Mouse (Mus musculus): ENCODE measurements around the gene Cpa4. TPM values are rescaled to one million over a fixed set of nuclear protein-coding genes. Genes with fewer than 3 reads are reported as not detected.

The Cpa4 gene
- polyA plus RNA-seq, 1 experiment: not detected

GRCm38 (mm10) chr6:30574945-30575344 lies 6.8 kb downstream of the Cpa4 start:
- WGBS: 94% methylated on average over 1 of the region's 1 CpGs
- Histone ChIP-seq H3K36me3 (ENCODE audit: control insufficient read depth, insufficient read depth, low read length) (no peaks in the 10 kb centered on the region), H3K4me1 (ENCODE audit: control insufficient read depth, insufficient read depth, low read length) (no peaks in the 10 kb centered on the region), H3K27me3 (replicated peaks; ENCODE audit: control insufficient read depth, insufficient read depth, low read length) (no peaks in the 10 kb centered on the region), H3K4me3 (ENCODE audit: insufficient read depth, low read depth, low read length) (no peak overlapping the region), H3K27ac (ENCODE audit: insufficient read depth, low read depth, low read length) (no peak overlapping the region)
- no peak for TF ChIP-seq CTCF (conservative IDR thresholded peaks at IDR 0.05; ENCODE audit: insufficient read depth, insufficient read length, low read depth, low read length)
- no peak for TF ChIP-seq POLR2A (IDR thresholded peaks at IDR 0.05; ENCODE audit: low read depth, low read length)
- no peak for DNase-seq

DNA sequence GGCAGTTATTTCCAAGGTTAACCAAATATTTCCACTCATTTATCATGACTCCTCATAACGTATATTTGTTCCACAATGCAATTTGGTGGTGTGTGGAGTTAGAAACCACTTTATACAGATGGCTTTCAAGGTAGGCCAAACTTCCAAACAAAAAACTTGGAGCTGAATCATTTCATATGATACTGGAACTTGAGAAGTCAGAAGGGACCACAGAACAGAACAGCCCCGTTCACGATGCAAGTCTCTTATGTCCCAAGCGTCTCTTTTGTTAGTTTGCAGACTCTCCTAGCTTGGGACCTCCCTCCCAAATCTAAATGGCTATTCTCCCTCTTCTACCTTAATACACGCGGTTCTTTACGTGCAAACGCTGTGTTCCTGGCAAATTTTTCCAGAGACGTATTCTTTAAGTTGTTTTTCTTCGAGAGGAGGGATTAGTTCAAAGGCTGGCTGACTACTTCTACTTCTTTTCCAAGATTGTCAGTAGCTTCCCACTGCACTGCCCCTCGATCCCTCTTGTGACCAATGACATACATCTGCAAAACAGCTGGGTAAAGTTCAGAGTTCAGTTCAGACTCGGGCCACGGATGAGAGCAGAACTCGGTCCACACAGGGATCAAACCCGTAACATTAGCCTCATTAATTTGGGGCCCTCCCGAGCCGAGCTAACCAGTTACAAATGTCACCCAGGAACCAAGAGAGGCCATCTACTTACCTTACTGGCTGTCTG lies 8.5 kb downstream of the Cpa4 start:
- Histone ChIP-seq H3K27me3 (replicated peaks; ENCODE audit: control insufficient read depth, insufficient read depth, low read length) (no peaks in the 10 kb centered on the region), H3K4me1 (ENCODE audit: control insufficient read depth, insufficient read depth, low read length) (no peaks in the 10 kb centered on the region), H3K36me3 (ENCODE audit: control insufficient read depth, insufficient read depth, low read length) (no peaks in the 10 kb centered on the region), H3K27ac (ENCODE audit: insufficient read depth, low read depth, low read length) (no peak overlapping the region), H3K4me3 (ENCODE audit: insufficient read depth, low read depth, low read length) (no peak overlapping the region)
- WGBS: 62% methylated on average over 17 of the region's 17 CpGs
- peak; percentile 44 for DNase-seq
- no peak for TF ChIP-seq CTCF (conservative IDR thresholded peaks at IDR 0.05; ENCODE audit: insufficient read depth, insufficient read length, low read depth, low read length)
- no peak for TF ChIP-seq POLR2A (IDR thresholded peaks at IDR 0.05; ENCODE audit: low read depth, low read length)

- H3K27me3 ChIP-seq (replicated peaks; ENCODE audit: control insufficient read depth, insufficient read depth, low read length): no peaks in the 10 kb centered on the region
- DNase-seq: no peak
- no peak overlapping the region for H3K27ac ChIP-seq (ENCODE audit: insufficient read depth, low read depth, low read length)
- no peaks in the 10 kb centered on the region for H3K4me1 ChIP-seq (ENCODE audit: control insufficient read depth, insufficient read depth, low read length)
- H3K36me3 ChIP-seq (ENCODE audit: control insufficient read depth, insufficient read depth, low read length): no peaks in the 10 kb centered on the region
- WGBS: 69% methylated on average over 17 of the region's 17 CpGs
- no peak overlapping the region for H3K4me3 ChIP-seq (ENCODE audit: insufficient read depth, low read depth, low read length)
- no peak for TF ChIP-seq POLR2A (IDR thresholded peaks at IDR 0.05; ENCODE audit: low read depth, low read length)
- no peak for TF ChIP-seq CTCF (conservative IDR thresholded peaks at IDR 0.05; ENCODE audit: insufficient read depth, insufficient read length, low read depth, low read length)
Measured at GRCm38 (mm10) chr6:30579961-30580840, 12.0 kb downstream of the Cpa4 start.

DNA sequence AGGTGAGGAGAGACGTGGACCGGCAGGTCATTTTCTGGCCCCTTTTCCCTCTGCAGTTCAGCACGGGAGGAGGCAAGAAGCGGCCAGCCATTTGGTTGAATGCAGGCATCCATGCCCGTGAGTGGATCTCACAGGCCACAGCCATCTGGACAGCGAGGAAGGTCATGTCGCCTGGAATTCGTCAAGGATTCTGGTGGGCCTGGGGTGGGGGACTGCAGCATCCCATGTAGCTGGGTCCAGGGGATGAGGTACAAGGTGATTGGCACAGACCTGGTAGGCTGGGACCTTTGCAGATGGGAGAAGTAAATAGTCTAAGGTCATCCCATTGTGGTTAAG lies 12.6 kb downstream of the Cpa4 start:
- no peak for DNase-seq
- WGBS: 74% methylated on average over 8 of the region's 8 CpGs
- no peaks in the 10 kb centered on the region for H3K36me3 ChIP-seq (ENCODE audit: control insufficient read depth, insufficient read depth, low read length)

GRCm38 (mm10) chr6:30586886-30587442 lies 18.8 kb downstream of the Cpa4 start:
- no peak overlapping the region for H3K4me3 ChIP-seq (ENCODE audit: insufficient read depth, low read depth, low read length)
- TF ChIP-seq CTCF (conservative IDR thresholded peaks at IDR 0.05; ENCODE audit: insufficient read depth, insufficient read length, low read depth, low read length): no peak
- no peak for TF ChIP-seq POLR2A (IDR thresholded peaks at IDR 0.05; ENCODE audit: low read depth, low read length)
- H3K36me3 ChIP-seq (ENCODE audit: control insufficient read depth, insufficient read depth, low read length): no peaks in the 10 kb centered on the region
- H3K4me1 ChIP-seq (ENCODE audit: control insufficient read depth, insufficient read depth, low read length): no peaks in the 10 kb centered on the region
- no peaks in the 10 kb centered on the region for H3K27me3 ChIP-seq (replicated peaks; ENCODE audit: control insufficient read depth, insufficient read depth, low read length)
- H3K27ac ChIP-seq (ENCODE audit: insufficient read depth, low read depth, low read length): no peak overlapping the region
- 87% methylated on average over 7 of the region's 7 CpGs for WGBS
- no peak for DNase-seq

More for the DNA sequence above, 12.6 kb downstream of the Cpa4 start:
- TF ChIP-seq POLR2A (IDR thresholded peaks at IDR 0.05; ENCODE audit: low read depth, low read length) (no peak), CTCF (conservative IDR thresholded peaks at IDR 0.05; ENCODE audit: insufficient read depth, insufficient read length, low read depth, low read length) (no peak)
- H3K27ac ChIP-seq (ENCODE audit: insufficient read depth, low read depth, low read length): no peak overlapping the region
- no peaks in the 10 kb centered on the region for H3K27me3 ChIP-seq (replicated peaks; ENCODE audit: control insufficient read depth, insufficient read depth, low read length)
- H3K4me3 ChIP-seq (ENCODE audit: insufficient read depth, low read depth, low read length): no peak overlapping the region
- no peaks in the 10 kb centered on the region for H3K4me1 ChIP-seq (ENCODE audit: control insufficient read depth, insufficient read depth, low read length)

- no peak overlapping the region for H3K27ac ChIP-seq (ENCODE audit: insufficient read depth, low read depth, low read length)
- no peak for DNase-seq
- 36% methylated on average over 2 of the region's 2 CpGs for WGBS
- no peaks in the 10 kb centered on the region for H3K36me3 ChIP-seq (ENCODE audit: control insufficient read depth, insufficient read depth, low read length)
- H3K27me3 ChIP-seq (replicated peaks; ENCODE audit: control insufficient read depth, insufficient read depth, low read length): no peaks in the 10 kb centered on the region
- no peaks in the 10 kb centered on the region for H3K4me1 ChIP-seq (ENCODE audit: control insufficient read depth, insufficient read depth, low read length)
- no peak for TF ChIP-seq POLR2A (IDR thresholded peaks at IDR 0.05; ENCODE audit: low read depth, low read length)
- no peak for TF ChIP-seq CTCF (conservative IDR thresholded peaks at IDR 0.05; ENCODE audit: insufficient read depth, insufficient read length, low read depth, low read length)
- H3K4me3 ChIP-seq (ENCODE audit: insufficient read depth, low read depth, low read length): no peak overlapping the region
Measured at GRCm38 (mm10) chr6:30589819-30590218, 21.6 kb downstream of the Cpa4 start.
